Mouse (Mus musculus) lung, adult 2 months (tissue): ENCODE measurements at regions not wholly inside any gene's neighbourhood (a gene's known extent, or its start where the extent isn't known, plus 50 kb on each side); places are given as distances from the start of the nearest gene placed in this dataset.

Source experiments
- CTCF ChIP-seq: fragments of 200-500 bp; IDR thresholded peaks from 2 replicates; pipeline ENCODE4 v1.5.1; 2011; ENCODE audit warnings: mild to moderate bottlenecking, low read length, control low read depth; ENCODE audit not compliant: insufficient read depth
- POLR2A ChIP-seq: fragments of 200-500 bp; IDR thresholded peaks from 2 replicates; pipeline ENCODE4 v1.6.1; 2011; ENCODE audit warnings: low read depth, mild to moderate bottlenecking, control low read depth, low read length, borderline replicate concordance; ENCODE audit errors: extremely low read depth

- TF ChIP-seq CTCF (no peak), POLR2A (no peak)
Measured at GRCm38 (mm10) chr1:88816376-88816945, 114.4 kb upstream of the Arl4c start.
